Mouse (Mus musculus) left cerebral cortex, postnatal 36 days (tissue): ENCODE measurements around the gene Nup133. TPM values are rescaled to one million over a fixed set of nuclear protein-coding genes. Genes with fewer than 3 reads are reported as not detected.
A peak's percentile ranks its signal among the peaks of the same experiment; 100 is the strongest.

ENCODE experiments used
- DNase-seq, 2 experiments: peaks; one replicate each; pipeline ENCODE4 v3.0.0; 2021 to 2022; ENCODE audit warnings: low spot score in 2 of 2, mixed read lengths in 1 of 2
- intact Hi-C: fragments of 180-260 bp; cut with DNase I; formaldehyde crosslinking; loops from one replicate; pipeline ENCODE4 v1.15.1; 2025
- total RNA-seq, 2 experiments: library from RNA; stranded (reverse); gene quantifications; 2 replicates each; pipeline ENCODE4 v1.2.3; 2021

Gene Nup133
- total RNA-seq, 2 experiments from 2014 or later: 22.0 to 23.4 TPM

DNA sequence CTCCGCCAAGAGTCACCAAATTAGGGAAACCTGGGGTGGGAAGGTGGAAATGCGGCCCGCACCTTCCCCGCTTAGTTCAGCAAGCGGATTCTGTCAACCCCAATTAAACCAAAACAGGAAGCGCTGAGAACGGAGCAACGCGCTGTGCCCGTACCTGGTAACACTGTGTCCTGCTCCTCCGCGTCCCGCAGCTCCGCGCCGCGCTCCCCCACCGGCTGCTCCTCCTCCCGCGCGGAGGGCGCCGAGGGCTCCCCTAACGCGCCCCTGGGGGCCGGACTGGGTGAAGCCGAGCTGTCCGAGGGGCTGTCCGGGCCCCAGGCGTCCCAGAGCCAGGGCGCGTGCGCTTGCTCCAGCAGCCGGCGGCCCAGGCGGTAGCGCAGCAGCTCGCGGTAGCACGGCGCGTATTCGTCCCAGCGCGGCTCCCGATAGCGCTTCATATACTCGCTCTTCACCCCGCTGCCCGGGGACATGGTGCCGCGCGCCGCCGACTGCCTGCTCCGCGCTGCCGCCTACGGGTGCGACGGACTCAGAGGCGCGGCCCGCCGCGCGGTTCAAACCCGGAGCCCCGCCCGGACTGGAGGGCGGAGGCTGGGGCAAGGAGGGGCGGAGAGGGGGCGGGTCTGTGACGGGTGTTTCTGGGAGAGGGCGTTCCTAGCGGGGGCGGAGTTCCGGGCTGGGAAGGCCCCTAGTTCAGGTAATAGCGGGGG is 90.0 kb downstream of the Nup133 start:
- intact Hi-C loops: loop anchor here (2.0 kb wide), 2 partner anchors 14 to 34 kb away; no protein-coding TSS in a partner anchor

DNA sequence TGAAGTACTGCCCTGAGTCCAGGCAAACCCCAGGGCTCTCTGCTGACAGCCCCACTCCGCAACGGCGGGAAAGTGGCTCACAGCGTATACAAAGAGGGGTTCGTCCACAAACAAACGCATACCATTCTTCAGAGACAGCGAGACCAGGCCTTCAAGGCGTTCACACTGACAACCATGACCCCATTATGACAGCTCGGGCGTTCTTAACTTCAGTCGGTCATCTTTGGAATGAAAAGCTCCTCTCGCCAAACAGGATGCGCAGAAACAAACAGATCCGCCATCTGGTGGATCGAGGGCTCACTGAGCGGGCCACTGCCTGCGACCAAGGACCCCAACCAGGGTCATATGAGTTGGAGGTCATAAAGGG is 90.5 kb downstream of the Nup133 start:
- intact Hi-C loops: loop anchor here (2.0 kb wide), 2 partner anchors 14 to 34 kb away; no protein-coding TSS in a partner anchor

More for the DNA sequence above, 90.0 kb downstream of the Nup133 start:
- peak; percentile 90 to 93 for DNase-seq

DNA sequence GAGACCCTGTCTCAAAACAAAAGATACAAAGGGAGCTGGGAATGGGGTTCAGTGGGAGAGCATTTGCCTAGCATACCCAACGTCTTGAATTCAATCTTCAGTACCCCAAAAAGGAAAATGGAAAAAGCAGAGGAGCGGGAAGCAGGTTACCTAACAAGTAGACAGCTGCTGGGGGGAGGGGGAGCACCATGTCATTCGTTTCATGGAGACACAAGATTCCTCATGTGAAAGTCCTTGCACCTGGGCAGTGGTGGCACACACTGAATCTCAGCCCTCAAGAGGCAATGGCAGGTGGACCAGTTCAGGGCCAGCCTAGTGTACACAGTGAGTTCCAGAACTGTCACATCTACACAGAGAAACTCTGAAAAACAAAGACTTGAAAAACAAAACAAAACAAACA is 91.7 kb downstream of the Nup133 start:
- intact Hi-C loops: no loop called here
- DNase-seq: no peak

More for the DNA sequence above, 90.5 kb downstream of the Nup133 start:
- DNase-seq: no peak

DNA sequence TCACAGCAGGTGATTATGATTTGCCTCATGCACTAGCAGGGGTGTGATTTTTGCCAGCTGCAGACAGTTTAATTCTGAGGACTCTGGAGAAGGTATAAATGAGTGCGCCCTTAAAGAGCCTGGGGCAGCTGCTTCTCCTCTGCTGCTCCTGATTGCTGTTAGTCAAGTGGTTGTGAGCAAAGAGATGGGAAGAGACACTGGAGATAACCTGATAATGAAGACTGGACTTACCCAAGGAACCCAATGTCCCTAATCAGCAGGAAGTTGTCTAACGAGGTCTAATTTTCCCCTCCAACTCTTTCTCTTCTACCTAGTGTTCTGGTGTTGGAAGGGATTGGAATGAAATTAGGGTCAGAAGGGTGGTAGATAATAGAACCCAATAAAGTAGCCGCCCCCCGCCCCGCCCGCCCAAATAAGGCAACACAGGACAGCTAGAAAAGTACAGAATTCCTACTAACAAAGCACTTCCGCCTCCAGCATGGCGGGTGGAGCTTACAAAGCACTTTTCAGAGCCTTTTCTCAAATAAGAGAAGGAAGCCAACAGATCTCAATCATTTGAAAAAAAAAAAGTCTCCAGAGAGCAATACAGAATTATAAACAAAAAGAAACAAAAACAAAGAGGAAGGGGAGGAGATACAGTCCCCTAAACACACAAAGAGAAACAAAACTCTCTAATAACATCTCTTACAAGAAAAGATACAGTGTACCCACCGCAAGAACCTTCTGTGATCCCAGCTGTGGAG is 94.2 kb downstream of the Nup133 start:
- no peak for DNase-seq
- intact Hi-C loops: no loop called here

DNA sequence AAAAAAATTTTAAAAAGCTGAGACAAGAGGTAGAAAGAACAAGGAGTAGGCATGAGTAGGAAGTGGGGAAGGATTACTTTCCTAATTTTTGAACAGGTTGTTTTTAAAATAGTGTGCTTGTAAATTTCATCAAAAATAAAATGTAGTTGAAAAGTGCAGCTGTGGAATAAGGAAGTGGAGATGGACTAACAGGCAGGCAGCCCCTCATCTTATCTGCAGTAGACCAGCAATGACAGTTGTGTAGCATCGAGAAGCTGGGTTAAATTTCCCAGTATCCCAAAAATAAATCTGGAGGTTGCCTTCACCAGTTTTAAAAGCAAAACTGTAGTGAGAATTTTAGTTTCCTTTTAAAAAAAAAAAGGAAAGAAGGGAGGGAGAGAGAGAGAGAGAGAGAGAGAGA is 94.8 kb downstream of the Nup133 start:
- intact Hi-C loops: no loop called here
- no peak for DNase-seq

DNA sequence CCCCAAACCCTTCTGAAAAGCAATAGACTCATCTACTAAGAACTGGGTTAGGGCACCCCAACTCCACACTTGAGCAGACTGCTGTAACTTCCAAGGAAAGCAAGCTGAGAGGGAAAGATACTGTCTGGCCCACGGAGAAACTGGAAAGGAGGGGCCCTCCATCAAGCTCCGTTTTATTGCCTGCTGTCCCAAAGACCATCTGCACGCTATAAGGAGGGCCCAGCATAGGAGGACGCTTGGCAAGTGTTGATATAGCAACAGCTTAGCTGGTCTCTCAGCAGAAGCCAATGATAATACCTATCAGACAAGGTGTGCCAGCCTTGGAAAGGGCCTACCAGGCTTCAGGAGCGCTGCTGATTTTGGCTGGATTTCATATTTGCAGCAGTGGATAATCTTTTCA is 97.5 kb downstream of the Nup133 start:
- DNase-seq: no peak
- intact Hi-C loops: no loop called here

DNA sequence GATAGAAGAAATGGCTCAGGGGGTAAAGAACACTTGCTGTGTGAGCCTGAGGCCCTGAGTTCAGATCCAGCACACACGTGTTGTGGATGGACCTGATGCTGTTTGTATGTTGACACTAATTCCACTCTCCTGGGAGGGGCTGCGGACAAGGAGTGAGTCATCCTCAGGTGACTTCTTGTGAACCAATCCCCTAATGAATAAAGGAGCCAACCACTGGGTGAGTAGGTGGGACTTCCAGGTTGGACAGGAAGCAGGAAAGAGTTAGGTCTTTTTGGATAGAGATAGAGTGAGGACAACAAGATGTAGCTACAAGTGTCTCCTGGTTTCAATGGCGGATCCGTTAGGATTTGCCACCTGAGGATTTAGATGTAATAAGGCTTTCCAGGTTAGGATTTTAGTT is 99.7 kb downstream of the Nup133 start:
- no peak for DNase-seq
- intact Hi-C loops: no loop called here

DNA sequence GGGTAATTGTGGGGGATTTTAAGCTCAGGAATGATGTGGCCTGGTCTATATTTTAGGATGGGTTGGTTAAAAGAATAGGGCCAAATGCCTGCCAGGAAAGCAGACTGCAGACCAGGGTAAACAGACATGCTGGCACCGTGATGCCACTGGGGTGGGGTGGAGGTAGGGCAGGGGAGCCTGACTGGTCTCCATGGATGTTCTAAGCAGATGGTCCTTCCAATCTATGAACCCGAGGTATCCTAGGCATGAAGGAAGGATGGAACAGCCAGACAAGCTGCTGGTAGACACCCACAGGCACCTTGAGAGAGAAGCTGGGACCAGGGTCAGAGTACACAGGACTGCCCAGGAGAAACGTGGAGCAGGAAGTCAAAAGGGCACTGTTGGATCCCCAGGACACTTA is 101.5 kb downstream of the Nup133 start:
- intact Hi-C loops: no loop called here
- DNase-seq: no peak

Other genes with a start within 250 kb of the Nup133 start
- 10 to 100 TPM; 41.0 to 45.8 TPM for gene Rab4a, start 143.3 kb downstream of the Nup133 start, total RNA-seq
- gene Ccsap, start 89.1 kb downstream of the Nup133 start, total RNA-seq: 10 to 100 TPM; 70.7 to 82.7 TPM
- gene Acta1, start 54.5 kb downstream of the Nup133 start, total RNA-seq: 10 to 100 TPM in 1 of 2 experiments, 1 to 10 TPM in 1; 9.7 to 13.4 TPM
- gene Abcb10, start 33.9 kb upstream of the Nup133 start, total RNA-seq: 10 to 100 TPM; 15.6 to 18.1 TPM
- gene Taf5l, start 72.1 kb upstream of the Nup133 start, total RNA-seq: 10 to 100 TPM; 21.7 to 22.3 TPM
- 10 to 100 TPM; 11.2 to 11.3 TPM for gene Urb2, start 72.2 kb upstream of the Nup133 start, total RNA-seq